Mouse (Mus musculus) mature B cell (primary cell): ENCODE results near the gene Cldn13.
"Not testable (repeated sequence)": the region's sequence is repeated elsewhere in the genome, so short reads cannot be mapped to it uniquely, and the experiment has no call there.

Source experiments
- in situ Hi-C: fragments of 300-500 bp; cut with MboI; formaldehyde crosslinking; loops from 2 replicates; pipeline ENCODE4 v1.14.3; 2019

Gene Cldn13

GRCm38 (mm10) chr5:134915311-134915710 lies at the start of gene Cldn13:
Gene Cldn13 (minus strand): TSS chr5:134915526.
- in situ Hi-C loops = no loop called here

- in situ Hi-C loops = not testable (repeated sequence)
Observed at GRCm38 (mm10) chr5:134964655-134965054, 49.3 kb upstream of the Cldn13 start.

- in situ Hi-C loops = no loop called here
Observed at GRCm38 (mm10) chr5:134963546-134963945, 48.2 kb upstream of the Cldn13 start.

GRCm38 (mm10) chr5:134961519-134961918 lies 46.2 kb upstream of the Cldn13 start:
- in situ Hi-C loops = no loop called here

GRCm38 (mm10) chr5:134960430-134960829 lies 45.1 kb upstream of the Cldn13 start:
- in situ Hi-C loops = no loop called here

GRCm38 (mm10) chr5:134959114-134959513 lies 43.8 kb upstream of the Cldn13 start:
- in situ Hi-C loops = no loop called here

GRCm38 (mm10) chr5:134955491-134955890 lies 40.2 kb upstream of the Cldn13 start:
- in situ Hi-C loops = no loop called here

GRCm38 (mm10) chr5:134951053-134951884 lies 35.9 kb upstream of the Cldn13 start:
- in situ Hi-C loops = no loop called here

GRCm38 (mm10) chr5:134948085-134948439 lies 32.7 kb upstream of the Cldn13 start:
- in situ Hi-C loops = no loop called here

GRCm38 (mm10) chr5:134947420-134948084 lies 32.2 kb upstream of the Cldn13 start:
- in situ Hi-C loops = no loop called here

GRCm38 (mm10) chr5:134946857-134947255 lies 31.5 kb upstream of the Cldn13 start, which contains the start of gene Cldn4:
Gene Cldn4 (minus strand): TSS chr5:134946934.
- in situ Hi-C loops = no loop called here

GRCm38 (mm10) chr5:134946063-134946856 lies 30.9 kb upstream of the Cldn13 start:
- in situ Hi-C loops = no loop called here

GRCm38 (mm10) chr5:134945266-134945959 lies 30.1 kb upstream of the Cldn13 start:
- in situ Hi-C loops = no loop called here

GRCm38 (mm10) chr5:134944179-134944578 lies 28.9 kb upstream of the Cldn13 start:
- in situ Hi-C loops = no loop called here

- in situ Hi-C loops = no loop called here
Observed at GRCm38 (mm10) chr5:134942740-134943139, 27.4 kb upstream of the Cldn13 start.

GRCm38 (mm10) chr5:134941472-134942209 lies 26.3 kb upstream of the Cldn13 start:
- in situ Hi-C loops = no loop called here

GRCm38 (mm10) chr5:134939554-134939953 lies 24.2 kb upstream of the Cldn13 start:
- in situ Hi-C loops = not testable (repeated sequence)

GRCm38 (mm10) chr5:134939069-134939468 lies 23.7 kb upstream of the Cldn13 start:
- in situ Hi-C loops = no loop called here

GRCm38 (mm10) chr5:134936626-134937185 lies 21.4 kb upstream of the Cldn13 start:
- in situ Hi-C loops = no loop called here

GRCm38 (mm10) chr5:134936051-134936450 lies 20.7 kb upstream of the Cldn13 start:
- in situ Hi-C loops = no loop called here

- in situ Hi-C loops = no loop called here
Observed at GRCm38 (mm10) chr5:134934666-134935065, 19.3 kb upstream of the Cldn13 start.
